Mouse (Mus musculus) intestine, postnatal 0 days (tissue): ENCODE measurements around the gene Tcf23. TPM values are rescaled to one million over a fixed set of nuclear protein-coding genes. Genes with fewer than 3 reads are reported as not detected.

Experiments used
- ATAC-seq: fragments of 200-750 bp; cut with Nextera tagmentation; 2 replicates; pipeline ENCODE4 v1.8.0; 2017; ENCODE audit warnings: mild to moderate bottlenecking, moderate TSS enrichment, moderate library complexity
- H3K27ac ChIP-seq: fragments of 300-500 bp; sonication (generic); 2 replicates; pipeline ENCODE4 v1.5.1; 2014; ENCODE audit warnings: mild to moderate bottlenecking, low read depth, low read length, moderate library complexity
- H3K27me3 ChIP-seq: fragments of 300-500 bp; sonication (generic); replicated peaks from 2 replicates; pipeline ENCODE4 v1.6.1; 2014; ENCODE audit warnings: low read length, mixed read lengths; ENCODE audit not compliant: control insufficient read depth, insufficient read depth
- H3K36me3 ChIP-seq: fragments of 300-500 bp; sonication (generic); 2 replicates; pipeline ENCODE4 v1.6.1; 2014; ENCODE audit warnings: mild to moderate bottlenecking, moderate library complexity; ENCODE audit not compliant: control insufficient read depth, insufficient read depth
- H3K4me1 ChIP-seq: fragments of 300-500 bp; sonication (generic); replicated peaks from 2 replicates; pipeline ENCODE4 v1.6.1; 2014; ENCODE audit warnings: antibody characterized with exemption, low read length, mixed read lengths; ENCODE audit not compliant: control insufficient read depth, insufficient read depth
- H3K4me2 ChIP-seq: fragments of 300-500 bp; sonication (generic); replicated peaks from 2 replicates; pipeline ENCODE4 v1.6.1; 2014; ENCODE audit warnings: low read depth, mild to moderate bottlenecking, moderate library complexity
- H3K4me3 ChIP-seq: fragments of 300-500 bp; sonication (generic); 2 replicates; pipeline ENCODE4 v1.5.1; 2014; ENCODE audit warnings: low read depth, low read length
- H3K9ac ChIP-seq: fragments of 300-500 bp; sonication (generic); 2 replicates; pipeline ENCODE4 v1.6.1; 2014; ENCODE audit warnings: mild to moderate bottlenecking, low read depth, low read length
- H3K9me3 ChIP-seq: fragments of 300-500 bp; sonication (generic); 2 replicates; pipeline ENCODE4 v1.6.1; 2016; ENCODE audit warnings: mixed run types; ENCODE audit not compliant: control insufficient read depth
- CTCF ChIP-seq: sonication (generic); IDR thresholded peaks from 2 replicates; pipeline ENCODE4 v1.5.1; 2016; ENCODE audit warnings: low read depth, mild to moderate bottlenecking, control low read depth, antibody characterized with exemption, moderate library complexity
- WGBS: fragments of 180-500 bp; shearing (Covaris S2); extraction: QIAGEN DNeasy Blood & Tissue Kit; methylation state at CpG from one replicate; pipeline ENCODE4 v1.1.7; 2014; 5-methylcytosine and 5-hydroxymethylcytosine counted together
- polyA plus RNA-seq: library from polyadenylated mRNA; unstranded; fragments of >200 nt; fragmentation: Nextera tagmentation; extraction: Ambion mirVana; gene quantifications from 2 replicates; pipeline ENCODE4 v1.2.1, GENCODE M21; 2015

The Tcf23 gene
- polyA plus RNA-seq, 1 experiment from 2014 or later, result 1.8 TPM

DNA sequence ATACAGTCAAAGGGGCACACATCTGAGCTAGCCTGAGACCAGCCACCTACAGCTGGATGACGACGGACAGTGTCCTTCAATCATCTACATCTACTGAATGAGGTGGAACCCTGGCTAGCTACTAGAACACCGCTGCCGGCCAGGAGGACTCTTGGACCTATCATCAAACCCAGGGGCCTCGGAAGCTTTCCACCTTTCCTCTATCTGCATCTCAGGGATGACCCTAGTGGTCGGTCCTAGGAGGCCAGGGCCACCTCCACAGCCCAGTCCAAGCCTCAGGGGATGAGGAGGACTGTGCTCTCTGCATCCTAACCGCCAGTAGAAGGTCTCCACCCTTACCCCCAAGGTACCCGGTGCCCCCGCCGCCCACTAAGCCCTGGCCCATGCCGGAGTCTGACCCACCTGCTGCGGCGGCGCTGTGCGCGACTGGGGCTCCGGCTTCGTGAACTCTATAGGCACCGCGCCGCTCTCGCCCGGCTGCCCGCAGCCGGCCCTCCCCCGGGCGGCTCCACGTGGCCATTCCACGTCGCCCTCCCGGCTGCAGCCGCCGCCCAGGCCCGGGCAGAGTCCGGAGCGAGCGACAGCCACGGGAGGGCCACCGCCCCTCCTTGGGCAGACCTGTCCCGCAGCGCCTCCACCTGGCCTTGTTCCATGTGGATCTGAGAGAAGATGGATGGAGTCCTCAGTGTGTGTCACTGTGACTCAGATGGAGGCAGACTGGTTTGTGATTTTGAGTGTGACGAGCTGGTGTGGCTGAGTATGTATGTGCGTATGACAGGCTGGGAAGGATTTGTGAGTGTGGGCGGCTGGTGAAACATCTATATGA is 23.3 kb upstream of the Tcf23 start, which contains the start of gene Cgref1:
Gene Cgref1, minus strand, starts transcription at position 636 of the 826 bp plus-strand sequence.
- Histone ChIP-seq H3K4me3 (peak within 1 kb of the TSS; percentile 48), H3K4me2 (peak within 1 kb of the TSS; percentile 74), H3K9ac (peak within 1 kb of the TSS; percentile 54), H3K9me3 (no peaks in the 10 kb centered on the region), H3K27ac (peak within 1 kb of the TSS; percentile 95), H3K4me1 (no peaks in the 10 kb centered on the region), H3K27me3 (no peaks in the 10 kb centered on the region), H3K36me3 (no peaks in the 10 kb centered on the region)
- peak; percentile 76 for ATAC-seq
- TF ChIP-seq CTCF, result peak; percentile 83
- WGBS, result 4% methylated on average over 44 of the region's 44 CpGs

DNA sequence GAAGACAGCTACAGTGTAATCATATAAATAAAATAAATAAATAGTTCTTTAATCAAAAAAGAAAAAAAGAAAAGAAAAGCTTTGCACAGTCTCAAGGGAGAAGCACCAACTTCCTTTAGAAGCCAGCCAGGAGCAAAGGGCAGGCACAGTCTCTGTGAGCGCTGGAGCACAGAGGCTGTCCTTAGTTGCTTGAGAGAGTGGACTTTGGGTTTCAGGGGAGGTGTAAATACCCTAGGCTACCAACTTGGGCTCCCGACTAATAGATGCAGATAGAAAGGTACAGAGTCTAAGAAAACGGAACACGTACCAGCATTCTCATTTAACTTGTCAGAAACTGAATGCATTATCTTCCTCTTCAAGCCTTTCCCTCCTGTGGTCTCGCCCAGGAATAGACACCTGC is 19.8 kb upstream of the Tcf23 start:
- Histone ChIP-seq H3K4me1 (peaks cover 7% of the 10 kb centered on the region; the same call in 1 of the 2 replicates), H3K27me3 (no peaks in the 10 kb centered on the region), H3K27ac (peak overlapping the region; percentile 94), H3K9me3 (no peaks in the 10 kb centered on the region), H3K4me2 (peak overlapping the region; percentile 82; the same call in 1 of the 2 replicates), H3K36me3 (peaks cover 17% of the 10 kb centered on the region), H3K9ac (no peak overlapping the region), H3K4me3 (no peak overlapping the region)
- WGBS, result 42% methylated on average over 5 of the region's 5 CpGs
- TF ChIP-seq CTCF, result no peak
- ATAC-seq, result peak; percentile 70

DNA sequence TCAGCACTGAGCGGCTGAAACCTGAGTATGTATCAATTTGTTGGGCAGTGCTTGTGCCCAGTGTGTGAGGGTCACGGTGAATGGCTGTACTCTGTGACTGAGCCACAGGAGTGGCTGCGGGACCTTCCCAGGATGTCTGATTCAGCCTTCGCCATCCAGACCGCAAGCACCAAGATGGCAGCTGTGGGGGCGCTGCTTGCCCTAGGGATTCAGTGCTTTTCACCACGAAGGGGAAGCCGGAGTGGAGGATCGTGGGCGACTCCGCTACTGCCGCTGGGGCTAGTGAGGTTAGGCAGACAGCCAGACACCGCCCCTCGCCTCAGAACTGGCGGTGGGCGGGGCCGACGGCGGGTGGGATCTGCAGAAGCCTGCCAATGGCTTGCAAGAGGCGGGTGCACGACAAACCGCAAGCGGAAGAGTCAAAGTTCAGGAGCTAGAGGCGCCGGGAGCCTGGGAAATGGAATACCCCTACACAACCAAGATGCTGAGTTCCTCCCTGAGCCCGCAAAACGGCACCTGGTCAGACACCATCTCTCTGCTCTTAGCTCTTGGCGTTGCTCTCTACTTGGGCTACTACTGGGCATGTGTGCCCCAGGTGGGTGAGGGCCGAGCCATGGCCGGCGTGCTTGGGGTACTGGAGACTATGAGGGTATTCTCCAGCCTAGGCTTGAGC is 18.7 kb upstream of the Tcf23 start:
- Histone ChIP-seq H3K27ac (peak overlapping the region; percentile 94), H3K27me3 (no peaks in the 10 kb centered on the region), H3K9ac (peak overlapping the region; percentile 61), H3K9me3 (no peaks in the 10 kb centered on the region), H3K36me3 (peaks cover 29% of the 10 kb centered on the region), H3K4me3 (peak overlapping the region; percentile 60), H3K4me2 (peak overlapping the region; percentile 82), H3K4me1 (peaks cover 7% of the 10 kb centered on the region; the same call in 1 of the 2 replicates)
- ATAC-seq, result peak; percentile 59
- TF ChIP-seq CTCF, result peak; percentile 36
- WGBS, result under 1% methylated on average over 31 of the region's 31 CpGs

DNA sequence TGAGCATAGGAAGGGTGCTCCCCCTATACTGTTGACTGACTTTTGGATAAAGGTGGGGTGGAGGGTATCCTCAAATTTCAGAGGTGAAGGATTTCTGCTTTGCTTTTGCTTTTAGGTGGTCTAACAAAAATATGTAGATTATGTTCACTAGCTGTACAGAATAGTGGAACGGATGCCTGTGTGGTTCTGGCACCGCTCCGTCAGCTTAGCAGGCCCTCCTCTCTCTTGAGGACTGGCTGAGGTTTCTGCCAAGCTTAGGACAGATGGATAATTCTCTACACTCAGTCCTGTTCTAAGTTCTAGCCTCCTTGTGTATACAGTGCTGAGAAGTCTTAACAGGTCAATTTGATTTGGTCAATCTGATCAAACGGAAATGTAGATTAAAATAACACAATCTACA is 18.0 kb upstream of the Tcf23 start:
- no peaks in the 10 kb centered on the region for H3K27me3 ChIP-seq
- H3K27ac ChIP-seq, result peak overlapping the region; percentile 94
- H3K9me3 ChIP-seq, result no peaks in the 10 kb centered on the region
- peak overlapping the region; percentile 61 for H3K9ac ChIP-seq
- peaks cover 7% of the 10 kb centered on the region; the same call in 1 of the 2 replicates for H3K4me1 ChIP-seq
- ATAC-seq, result no peak
- H3K4me2 ChIP-seq, result peak overlapping the region; percentile 82
- no peak for TF ChIP-seq CTCF
- WGBS, result 42% methylated on average over 4 of the region's 4 CpGs
- peak overlapping the region; percentile 60 for H3K4me3 ChIP-seq
- peaks cover 35% of the 10 kb centered on the region for H3K36me3 ChIP-seq

DNA sequence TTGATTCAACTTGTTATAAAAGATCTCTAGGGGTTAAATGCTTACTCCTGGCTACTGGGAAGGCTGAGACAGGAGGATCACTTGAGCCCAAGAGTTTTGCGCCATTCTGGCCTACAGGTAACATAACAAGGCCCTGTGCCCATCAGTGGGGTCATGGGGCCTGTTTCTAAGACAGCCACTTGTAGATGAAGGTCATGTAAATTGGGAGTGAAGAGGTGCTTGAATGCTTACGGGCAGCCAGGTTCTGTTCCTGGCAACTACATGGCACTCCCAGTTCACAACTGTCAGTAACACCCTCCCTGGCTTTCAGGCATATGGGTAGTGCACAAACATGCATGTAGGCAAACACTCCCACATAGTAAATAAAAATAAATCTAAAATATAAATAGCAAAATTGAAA is 17.5 kb upstream of the Tcf23 start:
- WGBS, result 64% methylated on average over 2 of the region's 2 CpGs
- peak overlapping the region; percentile 82 for H3K4me2 ChIP-seq

DNA sequence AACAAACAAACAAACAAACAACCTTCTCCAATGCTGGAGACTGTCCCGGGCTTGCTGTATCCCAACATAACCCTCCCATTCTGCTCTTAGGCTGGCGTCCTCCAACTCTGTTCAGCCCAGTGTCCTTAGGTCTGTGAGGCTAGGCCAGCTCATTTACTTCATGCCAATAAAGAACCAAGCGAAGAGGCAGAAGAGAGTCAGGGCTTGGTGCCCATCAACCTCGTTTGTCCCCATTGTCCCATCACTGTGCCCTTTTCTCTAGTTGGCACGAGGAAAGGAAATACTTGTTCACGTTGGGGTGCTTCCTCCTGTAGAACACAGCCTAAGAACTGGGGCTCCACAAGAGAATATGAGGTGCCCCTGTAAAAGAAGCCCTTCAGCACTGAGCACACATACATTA is 16.8 kb upstream of the Tcf23 start:
- Histone ChIP-seq H3K4me3 (no peak overlapping the region), H3K4me1 (peaks cover 7% of the 10 kb centered on the region; the same call in 1 of the 2 replicates), H3K27ac (no peak overlapping the region), H3K27me3 (no peaks in the 10 kb centered on the region), H3K9me3 (no peaks in the 10 kb centered on the region), H3K9ac (no peak overlapping the region; the same call in 1 of the 2 replicates), H3K4me2 (peak overlapping the region; percentile 82), H3K36me3 (peaks cover 42% of the 10 kb centered on the region)
- WGBS, result 78% methylated on average over 6 of the region's 6 CpGs
- ATAC-seq, result no peak
- no peak for TF ChIP-seq CTCF

More for the DNA sequence above, 17.5 kb upstream of the Tcf23 start:
- peaks cover 40% of the 10 kb centered on the region for H3K36me3 ChIP-seq
- H3K4me3 ChIP-seq, result peak overlapping the region; percentile 60; the same call in 1 of the 2 replicates
- H3K4me1 ChIP-seq, result peaks cover 7% of the 10 kb centered on the region; the same call in 1 of the 2 replicates
- peak overlapping the region; percentile 94; the same call in 1 of the 2 replicates for H3K27ac ChIP-seq
- no peak overlapping the region for H3K9ac ChIP-seq
- H3K27me3 ChIP-seq, result no peaks in the 10 kb centered on the region
- no peak for ATAC-seq
- no peak for TF ChIP-seq CTCF
- no peaks in the 10 kb centered on the region for H3K9me3 ChIP-seq
